Mouse (Mus musculus): ENCODE data around the gene Tas2r120. TPM values are rescaled to one million over a fixed set of nuclear protein-coding genes. Genes with fewer than 3 reads are reported as not detected.

Tas2r120 gene
- not detected for total RNA-seq (2023)

GRCm38 (mm10) chr6:132656653-132657052 is at the start of gene Tas2r120:
Gene Tas2r120, plus strand, starts transcription at chr6:132656953.

GRCm38 (mm10) chr6:132651426-132651825 is 5.3 kb upstream of the Tas2r120 start, which contains the start of gene A630073D07Rik:
Gene A630073D07Rik, minus strand, starts transcription at chr6:132651526.

GRCm38 (mm10) chr6:132700907-132701306 is 44.2 kb downstream of the Tas2r120 start, which contains the start of gene Tas2r121:
Gene Tas2r121, minus strand, starts transcription at chr6:132701007.

Other genes starting within 250 kb of the Tas2r120 start
- not detected for gene Prh1, start 87.1 kb upstream of the Tas2r120 start, total RNA-seq (2023)
- not detected for gene Prp2, start 61.0 kb upstream of the Tas2r120 start, total RNA-seq (2023)
- gene A630073D07Rik, start 5.4 kb upstream of the Tas2r120 start, total RNA-seq (2023): not detected
- gene Tas2r121, start 44.1 kb downstream of the Tas2r120 start, total RNA-seq (2023): not detected
- gene Tas2r122, start 55.0 kb downstream of the Tas2r120 start, total RNA-seq (2023): not detected
- gene Tas2r115, start 81.1 kb downstream of the Tas2r120 start, total RNA-seq (2023): not detected
- gene Tas2r124, start 97.8 kb downstream of the Tas2r120 start, total RNA-seq (2023): not detected
- not detected for gene Tas2r102, start 105.2 kb downstream of the Tas2r120 start, total RNA-seq (2023)
- not detected for gene Tas2r136, start 121.2 kb downstream of the Tas2r120 start, total RNA-seq (2023)
- not detected for gene Tas2r117, start 145.9 kb downstream of the Tas2r120 start, total RNA-seq (2023)
- gene Tas2r123, start 190.2 kb downstream of the Tas2r120 start, total RNA-seq (2023): not detected
- not detected for gene Tas2r116, start 198.5 kb downstream of the Tas2r120 start, total RNA-seq (2023)
- gene Tas2r110, start 211.1 kb downstream of the Tas2r120 start, total RNA-seq (2023): not detected
- not detected for gene Tas2r113, start 236.1 kb downstream of the Tas2r120 start, total RNA-seq (2023)

All from CD8-positive naive resting alpha-beta T cell, adult 57 days (primary cell).